Mouse (Mus musculus): ENCODE results near the gene Prdm11. TPM values are rescaled to one million over a fixed set of nuclear protein-coding genes. Genes with fewer than 3 reads are reported as not detected.

The Prdm11 gene
- polyA plus RNA-seq, 1 experiment from 2014 or later: 1.5 TPM

DNA sequence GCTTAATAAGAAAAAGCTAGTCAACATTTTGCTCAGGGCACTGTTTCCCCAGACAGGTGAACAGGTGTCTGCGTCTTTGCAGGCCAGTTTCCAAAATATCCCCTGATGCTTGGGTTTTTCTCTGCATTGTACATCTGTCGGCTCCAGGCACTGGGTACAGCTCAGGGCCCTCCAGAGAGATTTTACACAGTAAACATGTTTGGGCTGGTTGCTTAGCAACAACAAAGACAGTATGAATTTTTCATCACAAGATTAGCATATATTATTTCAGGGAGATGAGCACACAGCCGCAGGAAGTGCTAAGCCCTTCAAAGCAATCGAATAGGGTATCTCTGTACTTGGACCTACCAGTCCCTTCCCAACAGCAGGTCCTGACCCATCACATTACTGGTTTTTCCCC is 125.3 kb downstream of the Prdm11 start:
- no peak for DNase-seq (ENCODE audit: low spot score)

DNA sequence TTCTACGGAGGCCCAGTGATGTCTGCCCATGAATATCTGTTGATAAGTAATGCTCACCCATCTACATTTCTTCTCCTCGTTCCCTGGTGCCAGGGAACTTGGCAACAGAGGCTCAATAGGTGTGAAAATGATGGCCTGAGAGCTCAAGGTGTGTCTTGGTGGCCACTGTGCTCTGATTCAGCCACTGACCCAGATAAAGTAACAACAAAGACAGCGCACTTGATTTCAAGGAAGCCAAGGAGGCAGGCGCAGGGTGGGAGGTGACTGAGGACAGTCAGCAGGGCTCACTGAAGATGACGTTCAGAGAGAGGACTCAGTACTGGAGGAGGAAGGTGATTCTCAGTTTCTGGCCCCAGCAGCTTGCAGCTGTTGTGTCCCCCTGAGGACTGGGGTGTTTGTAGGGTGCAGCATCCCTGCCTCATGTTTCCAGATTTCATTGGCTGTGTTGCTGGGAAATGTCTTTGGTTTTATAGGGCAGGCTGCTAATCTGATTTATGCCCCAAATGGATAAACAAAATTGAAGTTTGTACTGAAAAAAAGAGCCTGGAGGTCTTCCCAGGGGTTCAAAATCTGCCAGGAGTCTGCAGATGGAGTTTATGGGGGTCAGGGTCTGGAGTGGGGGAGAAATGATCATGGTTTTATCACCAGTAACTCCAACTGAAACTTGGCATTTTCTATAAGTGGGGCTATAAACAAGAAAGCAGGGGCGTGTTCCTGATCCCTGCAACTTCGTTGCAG is 128.4 kb downstream of the Prdm11 start:
- 48% methylated on average over 7 of the region's 7 CpGs for WGBS
- Histone ChIP-seq H3K36me3 (no peaks in the 10 kb centered on the region), H3K4me1 (peaks cover 71% of the 10 kb centered on the region), H3K9me3 (replicated peaks) (no peaks in the 10 kb centered on the region), H3K27ac (replicated peaks) (no peak overlapping the region; the same call in 1 of the 2 replicates), H3K4me3 (no peak overlapping the region), H3K27me3 (ENCODE audit: low read depth, poor library complexity, severe bottlenecking) (peaks cover 59% of the 10 kb centered on the region)
- no peak for DNase-seq (ENCODE audit: low spot score)

More for the DNA sequence above, 125.3 kb downstream of the Prdm11 start:
- Histone ChIP-seq H3K9me3 (replicated peaks) (no peaks in the 10 kb centered on the region), H3K27me3 (ENCODE audit: low read depth, poor library complexity, severe bottlenecking) (peaks cover 28% of the 10 kb centered on the region), H3K4me3 (no peak overlapping the region), H3K27ac (replicated peaks) (no peak overlapping the region), H3K4me1 (peaks cover 41% of the 10 kb centered on the region), H3K36me3 (no peaks in the 10 kb centered on the region)
- 74% methylated on average over 4 of the region's 4 CpGs for WGBS

GRCm38 (mm10) chr2:92915659-92916631 is 130.0 kb downstream of the Prdm11 start:
- Histone ChIP-seq H3K36me3 (no peaks in the 10 kb centered on the region), H3K4me1 (peaks cover 76% of the 10 kb centered on the region), H3K27ac (replicated peaks) (peak overlapping the region; percentile 79), H3K27me3 (ENCODE audit: low read depth, poor library complexity, severe bottlenecking) (peaks cover 63% of the 10 kb centered on the region), H3K4me3 (peak overlapping the region; percentile 63), H3K9me3 (replicated peaks) (no peaks in the 10 kb centered on the region)
- 19% methylated on average over 9 of the region's 10 CpGs for WGBS
- DNase-seq (ENCODE audit: low spot score): peak; percentile 41

Other genes with a start within 250 kb of the Prdm11 start
- 11.1 and 15.0 TPM in 2 replicates for gene Syt13, start 131.1 kb downstream of the Prdm11 start, polyA plus RNA-seq (2016; fragmentation: Nextera tagmentation; extraction: Ambion mirVana)
- 171 and 214 TPM in 2 replicates for gene Trp53i11, start 141.4 kb upstream of the Prdm11 start, polyA plus RNA-seq (2016; fragmentation: Nextera tagmentation; extraction: Ambion mirVana)